Mouse (Mus musculus): ENCODE measurements around the gene Maml2. TPM values are rescaled to one million over a fixed set of nuclear protein-coding genes. Genes with fewer than 3 reads are reported as not detected.

Gene Maml2
- polyA plus RNA-seq, 1 experiment = 5.5 TPM

- no peak overlapping the region for H3K27ac ChIP-seq (ENCODE audit: insufficient read depth, low read length)
- no peak overlapping the region for H3K4me3 ChIP-seq (ENCODE audit: insufficient read depth, low read length)
- H3K4me1 ChIP-seq (ENCODE audit: control insufficient read depth, insufficient read depth, low read length) = no peaks in the 10 kb centered on the region
- TF ChIP-seq CTCF (IDR thresholded peaks at IDR 0.05; ENCODE audit: extremely low read depth, insufficient read depth, low read length) (no peak), POLR2A (IDR thresholded peaks at IDR 0.05; ENCODE audit: extremely low read depth, insufficient read depth, low read length) (no peak)
These were observed 215.4 kb downstream of the Maml2 start for GRCm38 (mm10) chr9:13513135-13513534.

- Histone ChIP-seq H3K27ac (ENCODE audit: insufficient read depth, low read length) (no peak overlapping the region), H3K4me1 (ENCODE audit: control insufficient read depth, insufficient read depth, low read length) (no peaks in the 10 kb centered on the region), H3K4me3 (ENCODE audit: insufficient read depth, low read length) (no peak overlapping the region)
- no peak for TF ChIP-seq CTCF (IDR thresholded peaks at IDR 0.05; ENCODE audit: extremely low read depth, insufficient read depth, low read length)
- no peak for TF ChIP-seq POLR2A (IDR thresholded peaks at IDR 0.05; ENCODE audit: extremely low read depth, insufficient read depth, low read length)
These were observed 216.7 kb downstream of the Maml2 start for GRCm38 (mm10) chr9:13514435-13514834.

DNA sequence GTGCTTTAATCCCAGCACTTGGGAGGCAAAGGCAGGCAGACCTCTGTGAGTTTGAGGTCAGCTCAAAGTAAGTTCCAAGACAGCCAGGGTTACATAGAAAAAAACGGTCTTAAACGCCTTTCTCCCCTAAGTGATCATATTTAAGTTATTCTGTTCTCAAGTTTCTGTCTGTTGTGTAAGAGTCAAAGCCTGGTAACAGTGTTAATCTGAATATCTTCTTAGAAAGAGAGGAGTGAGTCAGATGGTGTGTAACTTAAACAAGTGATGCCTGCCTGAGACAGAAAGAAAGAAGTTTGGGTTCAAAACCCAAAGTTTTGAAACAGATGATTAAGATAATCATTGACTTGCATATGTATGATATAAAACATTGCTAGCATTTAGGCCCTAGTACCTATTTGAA is 218.2 kb downstream of the Maml2 start:
- H3K27ac ChIP-seq (ENCODE audit: insufficient read depth, low read length) = no peak overlapping the region

GRCm38 (mm10) chr9:13518031-13518430 is 220.3 kb downstream of the Maml2 start:
- H3K4me1 ChIP-seq (ENCODE audit: control insufficient read depth, insufficient read depth, low read length) = peaks cover 2% of the 10 kb centered on the region; the same call in 1 of the 2 replicates
- H3K27ac ChIP-seq (ENCODE audit: insufficient read depth, low read length) = no peak overlapping the region
- TF ChIP-seq CTCF (IDR thresholded peaks at IDR 0.05; ENCODE audit: extremely low read depth, insufficient read depth, low read length) (no peak), POLR2A (IDR thresholded peaks at IDR 0.05; ENCODE audit: extremely low read depth, insufficient read depth, low read length) (no peak)
- no peak overlapping the region for H3K4me3 ChIP-seq (ENCODE audit: insufficient read depth, low read length)

More for the DNA sequence above, 218.2 kb downstream of the Maml2 start:
- Histone ChIP-seq H3K4me1 (ENCODE audit: control insufficient read depth, insufficient read depth, low read length) (no peaks in the 10 kb centered on the region), H3K4me3 (ENCODE audit: insufficient read depth, low read length) (no peak overlapping the region)
- TF ChIP-seq POLR2A (IDR thresholded peaks at IDR 0.05; ENCODE audit: extremely low read depth, insufficient read depth, low read length) = no peak

DNA sequence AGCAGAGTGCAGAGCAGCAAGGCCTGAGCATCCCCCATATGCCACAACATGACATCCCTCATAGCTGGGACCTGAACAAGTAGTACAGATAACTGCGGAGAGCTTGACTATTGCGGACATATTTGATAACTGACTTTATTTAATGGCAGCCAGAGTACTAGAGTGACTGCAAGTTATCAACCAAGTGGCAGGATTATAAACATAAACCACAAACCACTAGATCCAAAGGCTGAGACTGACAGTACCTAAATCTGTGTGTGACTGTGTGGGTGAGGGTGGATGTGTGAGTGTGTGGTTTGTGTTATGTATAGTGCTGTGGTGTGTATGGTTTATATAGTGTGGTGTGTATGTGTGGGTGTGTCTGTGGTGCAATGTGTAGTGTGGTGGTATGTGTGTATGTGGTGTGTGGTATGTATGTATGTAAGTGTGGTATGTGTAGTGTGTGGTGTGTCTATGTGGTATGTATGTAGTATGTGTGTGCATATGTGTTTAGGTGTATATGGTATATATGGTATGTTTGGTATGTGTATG is 220.7 kb downstream of the Maml2 start:
- peaks cover 2% of the 10 kb centered on the region; the same call in 1 of the 2 replicates for H3K4me1 ChIP-seq (ENCODE audit: control insufficient read depth, insufficient read depth, low read length)
- no peak overlapping the region for H3K4me3 ChIP-seq (ENCODE audit: insufficient read depth, low read length)
- TF ChIP-seq CTCF (IDR thresholded peaks at IDR 0.05; ENCODE audit: extremely low read depth, insufficient read depth, low read length) (no peak), POLR2A (IDR thresholded peaks at IDR 0.05; ENCODE audit: extremely low read depth, insufficient read depth, low read length) (no peak)
- H3K27ac ChIP-seq (ENCODE audit: insufficient read depth, low read length) = no peak overlapping the region

- H3K27ac ChIP-seq (ENCODE audit: insufficient read depth, low read length) = no peak overlapping the region
- no peak overlapping the region for H3K4me3 ChIP-seq (ENCODE audit: insufficient read depth, low read length)
- peaks cover 2% of the 10 kb centered on the region; the same call in 1 of the 2 replicates for H3K4me1 ChIP-seq (ENCODE audit: control insufficient read depth, insufficient read depth, low read length)
- TF ChIP-seq POLR2A (IDR thresholded peaks at IDR 0.05; ENCODE audit: extremely low read depth, insufficient read depth, low read length) (no peak), CTCF (IDR thresholded peaks at IDR 0.05; ENCODE audit: extremely low read depth, insufficient read depth, low read length) (no peak)
These were observed 224.5 kb downstream of the Maml2 start for GRCm38 (mm10) chr9:13522061-13522820.

DNA sequence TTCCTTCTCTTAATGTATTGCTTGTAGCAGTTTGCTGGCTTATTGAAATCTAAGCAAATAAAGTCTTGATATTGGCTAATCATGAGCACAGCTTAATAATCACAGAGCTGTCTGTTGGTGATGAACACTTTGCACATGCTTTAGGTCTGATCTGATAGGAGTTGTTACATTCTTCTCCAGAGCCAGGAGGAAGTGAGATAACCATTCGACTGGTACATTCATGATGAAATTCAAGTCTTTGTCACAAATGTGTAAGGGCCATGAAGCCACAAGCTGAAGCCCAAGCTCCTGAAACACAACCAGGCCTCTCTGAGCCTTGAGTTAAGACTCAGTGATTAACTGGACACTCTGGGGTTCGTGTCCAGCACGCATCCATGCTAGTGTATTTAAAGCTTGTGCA is 225.3 kb downstream of the Maml2 start:
- Histone ChIP-seq H3K4me3 (ENCODE audit: insufficient read depth, low read length) (no peak overlapping the region), H3K27ac (ENCODE audit: insufficient read depth, low read length) (no peak overlapping the region), H3K4me1 (ENCODE audit: control insufficient read depth, insufficient read depth, low read length) (peaks cover 2% of the 10 kb centered on the region; the same call in 1 of the 2 replicates)
- TF ChIP-seq CTCF (IDR thresholded peaks at IDR 0.05; ENCODE audit: extremely low read depth, insufficient read depth, low read length) (no peak), POLR2A (IDR thresholded peaks at IDR 0.05; ENCODE audit: extremely low read depth, insufficient read depth, low read length) (no peak)

DNA sequence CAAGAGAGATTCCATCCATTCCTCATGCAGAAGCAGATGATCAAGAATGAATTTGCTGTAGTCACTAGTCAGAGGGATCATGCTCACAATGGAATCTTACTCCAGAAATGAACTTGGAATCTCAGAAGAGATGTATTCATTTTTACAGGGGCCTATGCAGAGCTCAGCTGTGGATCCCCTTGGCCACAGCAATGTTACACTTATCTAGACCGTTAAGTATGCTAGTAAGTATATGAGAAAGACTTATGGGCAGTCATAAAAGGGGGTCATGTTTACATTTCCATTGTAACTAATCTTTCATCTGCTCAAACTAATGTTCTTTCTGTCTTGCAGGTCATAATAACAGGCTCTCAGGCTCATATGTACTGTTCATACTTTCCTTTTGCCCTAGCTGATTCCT is 227.3 kb downstream of the Maml2 start:
- H3K27ac ChIP-seq (ENCODE audit: insufficient read depth, low read length) = no peak overlapping the region
- no peak overlapping the region for H3K4me3 ChIP-seq (ENCODE audit: insufficient read depth, low read length)
- peaks cover 2% of the 10 kb centered on the region; the same call in 1 of the 2 replicates for H3K4me1 ChIP-seq (ENCODE audit: control insufficient read depth, insufficient read depth, low read length)
- TF ChIP-seq POLR2A (IDR thresholded peaks at IDR 0.05; ENCODE audit: extremely low read depth, insufficient read depth, low read length) = no peak
- no peak for TF ChIP-seq CTCF (IDR thresholded peaks at IDR 0.05; ENCODE audit: extremely low read depth, insufficient read depth, low read length)

GRCm38 (mm10) chr9:13525561-13526255 is 228.0 kb downstream of the Maml2 start:
- H3K4me1 ChIP-seq (ENCODE audit: control insufficient read depth, insufficient read depth, low read length) = peaks cover 2% of the 10 kb centered on the region; the same call in 1 of the 2 replicates
- no peak for TF ChIP-seq POLR2A (IDR thresholded peaks at IDR 0.05; ENCODE audit: extremely low read depth, insufficient read depth, low read length)
- TF ChIP-seq CTCF (IDR thresholded peaks at IDR 0.05; ENCODE audit: extremely low read depth, insufficient read depth, low read length) = no peak
- H3K27ac ChIP-seq (ENCODE audit: insufficient read depth, low read length) = no peak overlapping the region
- H3K4me3 ChIP-seq (ENCODE audit: insufficient read depth, low read length) = no peak overlapping the region

Data from cortical plate, adult 2 months (tissue).